Mouse (Mus musculus): ENCODE results near the gene Ypel1. TPM values are rescaled to one million over a fixed set of nuclear protein-coding genes. Genes with fewer than 3 reads are reported as not detected.

Ypel1 gene
- total and polyA plus RNA-seq, 3 experiments, result 0.42 to 1.1 TPM; not detected in 1

DNA sequence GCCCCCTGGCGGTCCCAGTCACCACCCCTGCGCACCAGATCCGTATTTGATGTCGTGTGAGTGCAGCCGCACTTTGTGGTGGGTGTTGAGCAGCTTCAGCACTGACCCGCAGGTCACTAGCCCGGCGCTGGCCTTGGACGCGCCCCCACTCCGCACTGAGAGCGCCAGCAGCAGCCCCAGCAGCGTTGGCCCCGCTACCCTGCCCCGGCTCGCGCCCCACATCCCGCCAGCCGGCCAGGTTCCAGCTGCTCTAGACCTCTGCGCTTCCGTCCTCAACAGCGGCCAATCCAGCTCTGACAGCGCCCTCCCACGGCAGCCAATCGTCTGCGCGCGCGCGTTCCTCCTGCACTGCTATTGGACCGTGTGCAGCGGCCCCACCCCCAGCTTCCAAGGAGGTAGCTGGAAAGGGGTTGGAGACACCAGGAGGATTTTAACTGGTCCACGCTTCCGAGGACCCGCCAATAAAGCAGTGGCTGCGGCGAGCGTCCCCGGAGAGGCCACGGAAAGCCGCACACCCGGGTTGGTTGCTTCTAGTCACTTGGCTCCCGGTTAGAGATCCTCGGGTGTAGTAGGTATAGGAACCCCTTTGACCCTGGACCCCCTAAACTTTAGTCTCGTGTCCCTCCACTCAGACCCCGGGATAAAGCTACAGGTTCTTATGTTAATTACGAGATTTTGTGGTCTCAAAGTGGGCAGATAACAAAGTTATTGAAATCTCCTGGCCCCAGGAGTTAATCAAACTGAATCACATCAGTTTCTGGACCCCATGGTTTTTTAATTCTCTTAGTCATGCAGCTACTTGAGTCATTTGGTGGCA is 62.8 kb downstream of the Ypel1 start, which contains the start of gene Sdf2l1:
Gene Sdf2l1, minus strand, starts transcription at position 295 of the 817 bp plus-strand sequence.
- Histone ChIP-seq H3K27me3 (ENCODE audit: control insufficient read depth in 1 of 2, insufficient read depth in 2 of 2, low read length in 2 of 2) (no peaks in the 10 kb centered on the region), H3K27ac (ENCODE audit: control insufficient read depth, low read depth, low read length) (peak within 1 kb of the TSS; percentile 75), H3K79me2 (ENCODE audit: control insufficient read depth, insufficient read depth, low read length, poor library complexity) (peaks cover 16% of the 10 kb centered on the region), H3K4me3 (ENCODE audit: control insufficient read depth in 1 of 2, insufficient read depth in 1 of 2, low read depth in 2 of 2, low read length in 2 of 2) (peak within 1 kb of the TSS; percentile 84 to 85), H3K4me1 (ENCODE audit: control insufficient read depth in 1 of 2, insufficient read depth in 2 of 2, low read length in 2 of 2) (peaks cover 0 to 15% of the 10 kb centered on the region in 2 experiments; a peak in 2 of 4 replicates), H3K9ac (ENCODE audit: control insufficient read depth, low read depth, low read length, poor library complexity, severe bottlenecking) (peak within 1 kb of the TSS; percentile 84), H3K9me3 (replicated peaks; ENCODE audit: insufficient read depth, low read length) (no peaks in the 10 kb centered on the region), H3K36me3 (ENCODE audit: control insufficient read depth in 1 of 2, insufficient read depth in 2 of 2, low read length in 2 of 2) (peaks cover 0 to 2% of the 10 kb centered on the region in 2 experiments; a peak in 2 of 4 replicates)
- DNase-seq (ENCODE audit: low read depth, low spot score), result peak; percentile 99
- peak; percentile 83 for TF ChIP-seq SIN3A (IDR thresholded peaks at IDR 0.05; ENCODE audit: low read length)
- peak; percentile 58 to 93; a peak in 2 of 4 replicates for TF ChIP-seq POLR2A (IDR thresholded peaks at IDR 0.05; ENCODE audit: control insufficient read depth in 1 of 2, insufficient read depth in 1 of 2, low read depth in 1 of 2, low read length in 2 of 2, poor library complexity in 1 of 2)
- TF ChIP-seq SMC3 (IDR thresholded peaks at IDR 0.05; ENCODE audit: low read depth, low read length), result peak; percentile 8; the same call in 1 of the 2 replicates
- 0 out of 2 replicates have a peak, but pooled peaks have one; percentile 43 for TF ChIP-seq ETS1 (IDR thresholded peaks at IDR 0.05; ENCODE audit: low read depth, low read length)
- peak; percentile 73 for TF ChIP-seq HCFC1 (IDR thresholded peaks at IDR 0.05; ENCODE audit: low read depth, low read length)
- TF ChIP-seq NELFE (IDR thresholded peaks at IDR 0.05; ENCODE audit: low read depth, low read length), result peak; percentile 92
- peak; percentile 46 for TF ChIP-seq TCF12 (IDR thresholded peaks at IDR 0.05; ENCODE audit: low read depth, low read length)
- TF ChIP-seq RCOR1 (IDR thresholded peaks at IDR 0.05; ENCODE audit: low read depth, low read length), result peak; percentile 73; the same call in 1 of the 2 replicates
- peak; percentile 73; the same call in 1 of the 2 replicates for TF ChIP-seq MXI1 (IDR thresholded peaks at IDR 0.05; ENCODE audit: low read depth, low read length)
- peak in 1 of 2 experiments; percentile 35; a peak in 1 of 4 replicates for TF ChIP-seq EP300 (IDR thresholded peaks at IDR 0.05; ENCODE audit: low read depth in 1 of 2, low read length in 2 of 2)
- peak; percentile 47 for TF ChIP-seq NRF1 (IDR thresholded peaks at IDR 0.05; ENCODE audit: insufficient read depth, low read depth, low read length, poor library complexity, severe bottlenecking)
- no peak for TF ChIP-seq POLR2AphosphoS5 (IDR thresholded peaks at IDR 0.05; ENCODE audit: borderline replicate concordance, low read depth, low read length)
- TF ChIP-seq USF1 (IDR thresholded peaks at IDR 0.05; ENCODE audit: low read depth, low read length), result peak; percentile 6; the same call in 1 of the 2 replicates
- TF ChIP-seq MAZ (IDR thresholded peaks at IDR 0.05; ENCODE audit: low read depth, low read length), result 0 out of 2 replicates have a peak, but pooled peaks have one; percentile 53
- TF ChIP-seq TBP (IDR thresholded peaks at IDR 0.05; ENCODE audit: low read depth, low read length), result peak; percentile 91
- TF ChIP-seq CHD2 (IDR thresholded peaks at IDR 0.05; ENCODE audit: low read length), result peak; percentile 53; the same call in 1 of the 2 replicates
- TF ChIP-seq MAX (IDR thresholded peaks at IDR 0.05; ENCODE audit: low read length), result peak; percentile 57
- TF ChIP-seq MYC (IDR thresholded peaks at IDR 0.05; ENCODE audit: low read depth, low read length), result peak; percentile 58
- TF ChIP-seq ZMIZ1 (IDR thresholded peaks at IDR 0.05; ENCODE audit: low read depth, low read length), result peak; percentile 92
- TF ChIP-seq ELF1 (IDR thresholded peaks at IDR 0.05; ENCODE audit: low read depth, low read length), result peak; percentile 72; the same call in 1 of the 2 replicates
- TF ChIP-seq POLR2AphosphoS2 (IDR thresholded peaks at IDR 0.05; ENCODE audit: low read length), result peak; percentile 89
- TF ChIP-seq ZC3H11A (IDR thresholded peaks at IDR 0.05; ENCODE audit: low read depth, low read length), result no peak
- TF ChIP-seq UBTF (IDR thresholded peaks at IDR 0.05; ENCODE audit: borderline replicate concordance, insufficient read depth, low read depth, low read length), result no peak
- TF ChIP-seq JUND (IDR thresholded peaks at IDR 0.05; ENCODE audit: low read depth, low read length), result no peak
- TF ChIP-seq CHD1 (IDR thresholded peaks at IDR 0.05; ENCODE audit: low read depth, low read length), result no peak
- no peak for TF ChIP-seq USF2 (IDR thresholded peaks at IDR 0.05; ENCODE audit: borderline replicate concordance in 1 of 2, insufficient read depth in 1 of 2, low read depth in 1 of 2, low read length in 2 of 2)
- peak; percentile 82; the same call in 1 of the 2 replicates for TF ChIP-seq E2F4 (IDR thresholded peaks at IDR 0.05; ENCODE audit: borderline replicate concordance, low read depth, low read length)
- no peak for TF ChIP-seq TAL1 (IDR thresholded peaks at IDR 0.05; ENCODE audit: low read length)
- TF ChIP-seq BHLHE40 (IDR thresholded peaks at IDR 0.05; ENCODE audit: borderline replicate concordance, low read depth, low read length), result peak; percentile 18; the same call in 1 of the 2 replicates
- no peak for TF ChIP-seq KAT2A (conservative IDR thresholded peaks at IDR 0.05; ENCODE audit: low read depth, low read length)
- peak in 2 of 3 experiments; percentile 40 to 41; a peak in 3 of 6 replicates for TF ChIP-seq CTCF (IDR thresholded peaks at IDR 0.05 in 2 of 3, conservative IDR thresholded peaks at IDR 0.05 in 1 of 3; ENCODE audit: control insufficient read depth in 1 of 3, insufficient read depth in 1 of 3, low read depth in 2 of 3, low read length in 3 of 3, poor library complexity in 1 of 3, severe bottlenecking in 1 of 3)
- no peak for TF ChIP-seq GATA1 (IDR thresholded peaks at IDR 0.05; ENCODE audit: low read depth, low read length)
- TF ChIP-seq MEF2A (IDR thresholded peaks at IDR 0.05; ENCODE audit: extremely low read depth, insufficient replicate concordance, low read depth, low read length, poor library complexity, severe bottlenecking), result no peak
- no peak for TF ChIP-seq RAD21 (IDR thresholded peaks at IDR 0.05; ENCODE audit: low read depth, low read length)

All from MEL (cell line).